Mouse (Mus musculus) midbrain, postnatal 0 days (tissue): ENCODE data around the gene Kndc1. TPM values are rescaled to one million over a fixed set of nuclear protein-coding genes. Genes with fewer than 3 reads are reported as not detected.
A peak's percentile ranks its signal among the peaks of the same experiment; 100 is the strongest.

ENCODE experiments used
- ATAC-seq: fragments of 200-750 bp; cut with Nextera tagmentation; 2 replicates; pipeline ENCODE4 v1.8.0; 2017; ENCODE audit warnings: moderate number of reproducible peaks, mild to moderate bottlenecking, moderate TSS enrichment, moderate library complexity; ENCODE audit not compliant: low FRiP score
- DNase-seq: peaks from one replicate; pipeline ENCODE4 v3.0.0-alpha.2; 2015; ENCODE audit warnings: low spot score
- H3K27ac ChIP-seq: fragments of 300-500 bp; sonication (generic); 2 replicates; pipeline ENCODE4 v1.5.1; 2014; ENCODE audit warnings: low read depth, mild to moderate bottlenecking, low read length, mixed read lengths
- H3K27me3 ChIP-seq: fragments of 300-500 bp; sonication (generic); 2 replicates; pipeline ENCODE4 v1.6.1; 2014; ENCODE audit warnings: low read length, control low read depth, mixed read lengths; ENCODE audit not compliant: insufficient read depth
- H3K36me3 ChIP-seq: fragments of 300-500 bp; sonication (generic); 2 replicates; pipeline ENCODE4 v1.6.1; 2014; ENCODE audit warnings: low read length, control low read depth, mixed read lengths; ENCODE audit not compliant: insufficient read depth
- H3K4me1 ChIP-seq: fragments of 300-500 bp; sonication (generic); 2 replicates; pipeline ENCODE4 v1.6.1; 2014; ENCODE audit warnings: mild to moderate bottlenecking, control low read depth, antibody characterized with exemption, low read length, mixed read lengths; ENCODE audit not compliant: insufficient read depth
- H3K4me2 ChIP-seq: fragments of 300-500 bp; sonication (generic); 2 replicates; pipeline ENCODE4 v1.6.1; 2014; ENCODE audit warnings: low read depth, mild to moderate bottlenecking, low read length, mixed read lengths; ENCODE audit not compliant: poor library complexity, severe bottlenecking
- H3K4me3 ChIP-seq: fragments of 300-500 bp; sonication (generic); 2 replicates; pipeline ENCODE4 v1.5.1; 2014; ENCODE audit warnings: low read depth, mild to moderate bottlenecking, low read length, moderate library complexity
- H3K9ac ChIP-seq: fragments of 300-500 bp; sonication (generic); replicated peaks from 2 replicates; pipeline ENCODE4 v1.6.1; 2014; ENCODE audit warnings: mild to moderate bottlenecking, low read length, moderate library complexity, mixed read lengths; ENCODE audit not compliant: poor library complexity, severe bottlenecking
- H3K9me3 ChIP-seq: fragments of 300-500 bp; sonication (generic); 2 replicates; pipeline ENCODE4 v1.6.1; 2016; ENCODE audit warnings: low read length, control low read depth
- CTCF ChIP-seq: IDR thresholded peaks from 2 replicates; pipeline ENCODE4 v1.5.1; 2016; ENCODE audit warnings: antibody characterized with exemption, mild to moderate bottlenecking
- WGBS: fragments of 180-500 bp; shearing (Covaris S2); extraction: QIAGEN DNeasy Blood & Tissue Kit; methylation state at CpG from one replicate; pipeline ENCODE4 v1.1.7; 2014; 5-methylcytosine and 5-hydroxymethylcytosine counted together
- polyA plus RNA-seq: library from polyadenylated mRNA; unstranded; fragments of >200 nt; fragmentation: Nextera tagmentation; extraction: Ambion mirVana; gene quantifications from 2 replicates; pipeline ENCODE4 v1.2.1, GENCODE M21; 2015
- total RNA-seq: library from RNA; depleted of rRNA; stranded (reverse); fragments of >200 nt; gene quantifications from 2 replicates; pipeline ENCODE4 v1.2.3, GENCODE M21; 2014

Kndc1 gene
- total and polyA plus RNA-seq, 2 experiments from 2014 or later = 22.4 to 71.5 TPM

DNA sequence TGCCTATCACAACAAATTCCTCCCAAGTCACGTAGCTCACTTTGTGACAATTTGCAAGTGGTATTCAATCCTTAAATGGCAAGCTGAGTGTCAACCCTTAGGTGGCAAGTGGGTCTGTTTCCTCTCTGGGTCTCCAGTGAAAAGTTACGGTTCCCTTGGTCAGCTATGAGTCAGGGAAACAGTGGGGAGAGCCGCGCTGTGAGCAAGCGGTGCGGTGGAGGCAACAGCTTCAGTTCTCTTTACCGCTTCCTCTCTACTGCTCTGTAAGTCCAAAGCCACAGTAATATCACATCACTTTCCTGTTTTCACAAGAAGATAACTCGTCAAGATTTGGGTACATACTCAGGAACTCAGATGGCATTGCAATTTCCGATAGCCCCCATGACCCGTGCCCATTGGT lies 79.8 kb downstream of the Kndc1 start:
- no peak for ATAC-seq
- DNase-seq = no peak
- 84% methylated on average over 10 of the region's 10 CpGs for WGBS

GRCm38 (mm10) chr7:139975471-139975870 lies 81.0 kb downstream of the Kndc1 start:
- 56% methylated on average over 5 of the region's 5 CpGs for WGBS
- peaks cover 3% of the 10 kb centered on the region; the same call in 1 of the 2 replicates for H3K4me1 ChIP-seq
- H3K27ac ChIP-seq = no peak overlapping the region
- ATAC-seq (no peak), DNase-seq (no peak)
- TF ChIP-seq CTCF = no peak
- H3K9me3 ChIP-seq = no peaks in the 10 kb centered on the region
- H3K27me3 ChIP-seq = no peaks in the 10 kb centered on the region
- no peak overlapping the region for H3K4me3 ChIP-seq
- no peak overlapping the region for H3K4me2 ChIP-seq
- no peaks in the 10 kb centered on the region for H3K36me3 ChIP-seq
- H3K9ac ChIP-seq = no peak overlapping the region

More for the DNA sequence above, 79.8 kb downstream of the Kndc1 start:
- no peak overlapping the region for H3K4me3 ChIP-seq
- TF ChIP-seq CTCF = no peak
- H3K9ac ChIP-seq = no peak overlapping the region
- H3K4me1 ChIP-seq = peaks cover 3% of the 10 kb centered on the region; the same call in 1 of the 2 replicates
- no peak overlapping the region for H3K4me2 ChIP-seq
- no peaks in the 10 kb centered on the region for H3K36me3 ChIP-seq
- no peaks in the 10 kb centered on the region for H3K27me3 ChIP-seq
- no peak overlapping the region for H3K27ac ChIP-seq
- no peaks in the 10 kb centered on the region for H3K9me3 ChIP-seq

DNA sequence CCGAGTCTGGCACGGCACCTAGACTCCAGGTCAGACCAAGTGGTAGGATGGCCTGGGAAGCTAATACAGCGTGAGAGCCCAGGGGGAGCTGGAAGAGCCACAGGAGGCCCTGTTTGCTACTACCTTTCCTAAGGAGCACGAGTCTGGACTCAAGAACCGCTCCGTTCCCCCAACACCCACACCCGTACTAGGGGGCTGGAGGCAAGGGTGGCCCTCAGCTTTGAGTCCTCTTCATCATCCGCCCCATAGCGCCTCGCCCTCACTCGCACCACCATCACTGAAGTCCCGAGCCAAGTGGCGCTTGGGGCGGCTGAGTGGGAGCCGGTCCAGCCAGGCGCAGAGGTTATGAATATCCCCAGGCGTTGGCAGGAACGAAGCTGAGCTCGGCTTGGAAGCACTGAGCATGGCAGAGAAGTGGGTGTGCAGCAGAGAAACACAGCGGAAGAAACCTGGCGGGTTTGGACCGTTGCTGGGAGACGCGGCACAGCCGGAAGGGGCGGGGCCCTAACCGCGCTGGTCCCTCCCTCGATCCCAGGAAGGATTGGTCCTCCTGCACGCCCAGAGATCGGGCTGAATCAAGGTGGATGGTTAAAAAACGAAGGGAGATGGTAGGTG lies 83.9 kb downstream of the Kndc1 start, which contains the start of gene 6430531B16Rik:
Gene 6430531B16Rik, minus strand, starts transcription at position 478 of the 615 bp plus-strand sequence.
- Histone ChIP-seq H3K27me3 (no peaks in the 10 kb centered on the region), H3K27ac (0 out of 2 replicates have a peak within 1 kb of the TSS, but pooled peaks have one; percentile 43), H3K9me3 (no peaks in the 10 kb centered on the region), H3K4me3 (peak within 1 kb of the TSS; percentile 49), H3K4me1 (peaks cover 3% of the 10 kb centered on the region; the same call in 1 of the 2 replicates), H3K9ac (peak within 1 kb of the TSS; percentile 60), H3K4me2 (peak within 1 kb of the TSS; percentile 67), H3K36me3 (no peaks in the 10 kb centered on the region)
- no peak for TF ChIP-seq CTCF
- ATAC-seq (peak; percentile 95), DNase-seq (peak; percentile 93)
- WGBS = 2% methylated on average over 32 of the region's 32 CpGs

- peak overlapping the region; percentile 49 for H3K4me3 ChIP-seq
- WGBS = 41% methylated on average over 13 of the region's 13 CpGs
- no peak for TF ChIP-seq CTCF
- ATAC-seq (peak; percentile 75), DNase-seq (peak; percentile 30)
- peak overlapping the region; percentile 67 for H3K4me2 ChIP-seq
- H3K27ac ChIP-seq = no peak overlapping the region
- H3K9ac ChIP-seq = peak overlapping the region; percentile 60; the same call in 1 of the 2 replicates
- H3K9me3 ChIP-seq = no peaks in the 10 kb centered on the region
- no peaks in the 10 kb centered on the region for H3K27me3 ChIP-seq
- peaks cover 3% of the 10 kb centered on the region; the same call in 1 of the 2 replicates for H3K4me1 ChIP-seq
- no peaks in the 10 kb centered on the region for H3K36me3 ChIP-seq
These were observed 84.7 kb downstream of the Kndc1 start for GRCm38 (mm10) chr7:139979011-139979719.

- Histone ChIP-seq H3K27me3 (no peaks in the 10 kb centered on the region), H3K9ac (no peak overlapping the region), H3K36me3 (no peaks in the 10 kb centered on the region), H3K4me1 (peaks cover 3% of the 10 kb centered on the region; the same call in 1 of the 2 replicates), H3K9me3 (no peaks in the 10 kb centered on the region), H3K27ac (no peak overlapping the region), H3K4me2 (no peak overlapping the region), H3K4me3 (no peak overlapping the region)
- DNase-seq (no peak), ATAC-seq (no peak)
- no peak for TF ChIP-seq CTCF
- WGBS = 58% methylated on average over 3 of the region's 3 CpGs
These were observed 86.3 kb downstream of the Kndc1 start for GRCm38 (mm10) chr7:139980778-139981177.

GRCm38 (mm10) chr7:139982058-139982457 lies 87.6 kb downstream of the Kndc1 start:
- Histone ChIP-seq H3K4me1 (peaks cover 3% of the 10 kb centered on the region; the same call in 1 of the 2 replicates), H3K4me3 (no peak overlapping the region), H3K9me3 (no peaks in the 10 kb centered on the region), H3K27me3 (no peaks in the 10 kb centered on the region), H3K36me3 (no peaks in the 10 kb centered on the region), H3K27ac (no peak overlapping the region), H3K9ac (no peak overlapping the region), H3K4me2 (no peak overlapping the region)
- 89% methylated on average over 11 of the region's 11 CpGs for WGBS
- no peak for ATAC-seq
- DNase-seq = no peak
- no peak for TF ChIP-seq CTCF
